Mouse (Mus musculus): Measurements from ENCODE around the gene Etv6. TPM values are rescaled to one million over a fixed set of nuclear protein-coding genes. Genes with fewer than 3 reads are reported as not detected.

Gene Etv6
- polyA plus RNA-seq, 1 experiment from 2014 or later: 6.9 TPM

GRCm38 (mm10) chr6:134189174-134189573, 153.7 kb downstream of the Etv6 start:
- 0 out of 2 replicates have a peak, but pooled peaks have one; percentile 29 for ATAC-seq (ENCODE audit: low read depth)

GRCm38 (mm10) chr6:134189575-134190132, 154.2 kb downstream of the Etv6 start:
- H3K27ac ChIP-seq (replicated peaks): 0 out of 2 replicates have a peak overlapping the region, but pooled peaks have one; percentile 46

More at GRCm38 (mm10) chr6:134189174-134189573, 153.7 kb downstream of the Etv6 start:
- H3K36me3 ChIP-seq: no peaks in the 10 kb centered on the region
- no peaks in the 10 kb centered on the region for H3K27me3 ChIP-seq
- 49% methylated on average over 5 of the region's 5 CpGs for WGBS
- no peak overlapping the region; the same call in 1 of the 2 replicates for H3K9ac ChIP-seq
- H3K4me1 ChIP-seq (replicated peaks): peaks cover 50% of the 10 kb centered on the region
- no peak overlapping the region for H3K4me2 ChIP-seq
- H3K4me3 ChIP-seq: no peak overlapping the region
- 0 out of 2 replicates have a peak overlapping the region, but pooled peaks have one; percentile 46 for H3K27ac ChIP-seq (replicated peaks)
- no peaks in the 10 kb centered on the region for H3K9me3 ChIP-seq

GRCm38 (mm10) chr6:134190597-134191278, 155.2 kb downstream of the Etv6 start:
- Histone ChIP-seq H3K9ac (no peak overlapping the region), H3K27me3 (no peaks in the 10 kb centered on the region), H3K36me3 (no peaks in the 10 kb centered on the region), H3K9me3 (no peaks in the 10 kb centered on the region), H3K4me2 (no peak overlapping the region), H3K27ac (replicated peaks) (peak overlapping the region; percentile 11; the same call in 1 of the 2 replicates), H3K4me1 (replicated peaks) (peaks cover 50% of the 10 kb centered on the region), H3K4me3 (no peak overlapping the region)
- no peak for ATAC-seq (ENCODE audit: low read depth)
- WGBS: 62% methylated on average over 7 of the region's 7 CpGs

More at GRCm38 (mm10) chr6:134189575-134190132, 154.2 kb downstream of the Etv6 start:
- H3K9ac ChIP-seq: no peak overlapping the region; the same call in 1 of the 2 replicates
- H3K4me1 ChIP-seq (replicated peaks): peaks cover 50% of the 10 kb centered on the region
- no peaks in the 10 kb centered on the region for H3K9me3 ChIP-seq
- H3K4me3 ChIP-seq: no peak overlapping the region
- no peak overlapping the region for H3K4me2 ChIP-seq
- WGBS: 36% methylated on average over 7 of the region's 7 CpGs
- no peaks in the 10 kb centered on the region for H3K27me3 ChIP-seq
- peak; percentile 44 for ATAC-seq (ENCODE audit: low read depth)
- no peaks in the 10 kb centered on the region for H3K36me3 ChIP-seq

GRCm38 (mm10) chr6:134192710-134193109, 157.2 kb downstream of the Etv6 start:
- Histone ChIP-seq H3K27me3 (no peaks in the 10 kb centered on the region), H3K36me3 (no peaks in the 10 kb centered on the region), H3K4me3 (no peak overlapping the region), H3K4me2 (no peak overlapping the region), H3K27ac (replicated peaks) (no peak overlapping the region), H3K9me3 (no peaks in the 10 kb centered on the region), H3K9ac (no peak overlapping the region), H3K4me1 (replicated peaks) (peaks cover 40% of the 10 kb centered on the region)
- no peak for ATAC-seq (ENCODE audit: low read depth)

GRCm38 (mm10) chr6:134199895-134200294, 164.4 kb downstream of the Etv6 start:
- H3K9ac ChIP-seq: no peak overlapping the region
- no peaks in the 10 kb centered on the region for H3K9me3 ChIP-seq
- H3K27ac ChIP-seq (replicated peaks): 0 out of 2 replicates have a peak overlapping the region, but pooled peaks have one; percentile 42
- H3K27me3 ChIP-seq: no peaks in the 10 kb centered on the region
- 90% methylated on average over 1 of the region's 1 CpGs for WGBS
- no peak overlapping the region for H3K4me3 ChIP-seq
- peaks cover 17% of the 10 kb centered on the region for H3K4me1 ChIP-seq (replicated peaks)
- no peaks in the 10 kb centered on the region for H3K36me3 ChIP-seq
- no peak; the same call in 1 of the 2 replicates for ATAC-seq (ENCODE audit: low read depth)
- H3K4me2 ChIP-seq: no peak overlapping the region

- 65% methylated on average over 10 of the region's 10 CpGs for WGBS
- Histone ChIP-seq H3K27me3 (no peaks in the 10 kb centered on the region), H3K4me2 (no peak overlapping the region), H3K9me3 (no peaks in the 10 kb centered on the region), H3K27ac (replicated peaks) (0 out of 2 replicates have a peak overlapping the region, but pooled peaks have one; percentile 42), H3K4me3 (no peak overlapping the region), H3K36me3 (no peaks in the 10 kb centered on the region), H3K9ac (no peak overlapping the region), H3K4me1 (replicated peaks) (peaks cover 17% of the 10 kb centered on the region)
- ATAC-seq (ENCODE audit: low read depth): no peak
These were observed 165.1 kb downstream of the Etv6 start for GRCm38 (mm10) chr6:134200577-134200976.

- Histone ChIP-seq H3K9me3 (no peaks in the 10 kb centered on the region), H3K4me1 (replicated peaks) (peaks cover 21% of the 10 kb centered on the region), H3K27me3 (no peaks in the 10 kb centered on the region), H3K27ac (replicated peaks) (no peak overlapping the region), H3K4me3 (no peak overlapping the region), H3K36me3 (no peaks in the 10 kb centered on the region), H3K4me2 (no peak overlapping the region), H3K9ac (no peak overlapping the region)
- no peak for ATAC-seq (ENCODE audit: low read depth)
- 92% methylated on average over 5 of the region's 5 CpGs for WGBS
These were observed 166.7 kb downstream of the Etv6 start for GRCm38 (mm10) chr6:134202176-134202575.

- Histone ChIP-seq H3K27ac (replicated peaks) (no peak overlapping the region), H3K4me2 (no peak overlapping the region), H3K4me1 (replicated peaks) (peaks cover 33% of the 10 kb centered on the region), H3K27me3 (no peaks in the 10 kb centered on the region), H3K9me3 (no peaks in the 10 kb centered on the region), H3K9ac (no peak overlapping the region), H3K36me3 (no peaks in the 10 kb centered on the region), H3K4me3 (no peak overlapping the region)
- WGBS: 96% methylated on average over 10 of the region's 11 CpGs
- no peak for ATAC-seq (ENCODE audit: low read depth)
These were observed 169.7 kb downstream of the Etv6 start for GRCm38 (mm10) chr6:134205163-134205562.

- Histone ChIP-seq H3K4me2 (no peak overlapping the region), H3K27me3 (no peaks in the 10 kb centered on the region), H3K9me3 (no peaks in the 10 kb centered on the region), H3K36me3 (no peaks in the 10 kb centered on the region), H3K4me3 (no peak overlapping the region), H3K9ac (no peak overlapping the region), H3K27ac (replicated peaks) (no peak overlapping the region), H3K4me1 (replicated peaks) (peaks cover 30% of the 10 kb centered on the region)
- ATAC-seq (ENCODE audit: low read depth): no peak
- 86% methylated on average over 5 of the region's 5 CpGs for WGBS
These were observed 170.2 kb downstream of the Etv6 start for GRCm38 (mm10) chr6:134205726-134206125.

- WGBS: 82% methylated on average over 5 of the region's 5 CpGs
- Histone ChIP-seq H3K27ac (replicated peaks) (no peak overlapping the region), H3K27me3 (no peaks in the 10 kb centered on the region), H3K36me3 (no peaks in the 10 kb centered on the region), H3K4me2 (no peak overlapping the region), H3K9me3 (no peaks in the 10 kb centered on the region), H3K9ac (no peak overlapping the region), H3K4me3 (no peak overlapping the region), H3K4me1 (replicated peaks) (peaks cover 32% of the 10 kb centered on the region)
- no peak for ATAC-seq (ENCODE audit: low read depth)
These were observed 170.8 kb downstream of the Etv6 start for GRCm38 (mm10) chr6:134206251-134206650.

- H3K36me3 ChIP-seq: no peaks in the 10 kb centered on the region
- no peaks in the 10 kb centered on the region for H3K9me3 ChIP-seq
- ATAC-seq (ENCODE audit: low read depth): peak; percentile 93
- H3K27ac ChIP-seq (replicated peaks): peak overlapping the region; percentile 84
- H3K4me3 ChIP-seq: no peak overlapping the region
- peak overlapping the region; percentile 33 for H3K4me2 ChIP-seq
- H3K9ac ChIP-seq: peak overlapping the region; percentile 47; the same call in 1 of the 2 replicates
- 57% methylated on average over 19 of the region's 19 CpGs for WGBS
- no peaks in the 10 kb centered on the region for H3K27me3 ChIP-seq
- H3K4me1 ChIP-seq (replicated peaks): peaks cover 35% of the 10 kb centered on the region
These were observed 172.1 kb downstream of the Etv6 start for GRCm38 (mm10) chr6:134207391-134208179.

Data from neural tube, embryonic 13.5 days (tissue).